Mouse (Mus musculus): ENCODE measurements around the gene Cdhr2. TPM values are rescaled to one million over a fixed set of nuclear protein-coding genes. Genes with fewer than 3 reads are reported as not detected.

Gene Cdhr2
- polyA plus RNA-seq, 1 experiment = 0.01 TPM

DNA sequence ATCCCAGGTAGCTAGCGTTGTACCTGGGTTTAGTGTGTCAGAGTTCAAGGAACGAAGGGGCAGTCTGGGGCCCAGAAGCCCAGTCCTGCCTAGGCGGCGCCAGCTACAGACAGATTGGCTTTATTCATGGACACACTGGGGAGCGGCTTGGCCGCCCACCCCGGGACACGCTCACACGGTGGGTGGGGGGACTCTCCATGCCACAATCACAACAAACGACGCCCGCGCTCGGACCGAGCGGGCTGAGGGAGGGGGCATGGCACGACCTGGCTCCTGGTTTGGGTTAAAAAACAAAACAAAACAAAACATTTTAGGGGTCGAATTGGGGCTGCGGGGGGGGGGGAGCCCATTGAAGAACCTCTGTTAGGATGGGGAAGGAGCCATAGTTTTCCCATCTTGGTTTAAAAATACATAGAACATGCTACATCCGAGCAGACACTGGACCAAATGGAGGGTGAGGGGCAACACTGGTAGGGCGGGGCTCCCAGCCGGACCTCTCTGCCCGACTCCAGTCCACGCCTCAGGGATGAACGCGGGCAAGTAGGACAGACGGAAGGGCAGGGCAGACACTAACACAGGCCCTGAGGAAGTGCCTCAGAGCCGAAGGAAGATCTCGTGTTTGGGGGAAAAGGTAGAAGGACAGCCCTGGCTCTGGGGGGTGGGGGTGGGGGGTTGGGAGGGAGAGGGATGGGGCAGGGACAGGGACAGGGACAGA, 57.7 kb downstream of the Cdhr2 start:
- H3K27me3 ChIP-seq (ENCODE audit: control insufficient read depth, insufficient read depth, insufficient read length) = peaks cover 48% of the 10 kb centered on the region
- no peak overlapping the region for H3K4me3 ChIP-seq (ENCODE audit: insufficient read depth, poor library complexity, severe bottlenecking)
- no peak overlapping the region for H3ac ChIP-seq (ENCODE audit: control insufficient read depth, insufficient read length, low read depth)
- no peaks in the 10 kb centered on the region for H3K36me3 ChIP-seq (ENCODE audit: control insufficient read depth, insufficient read depth)
- no peak for TF ChIP-seq MYOD1 (IDR thresholded peaks at IDR 0.05; ENCODE audit: control insufficient read depth, insufficient read length, low read depth)
- TF ChIP-seq MAX (IDR thresholded peaks at IDR 0.05) = no peak
- TF ChIP-seq FOSL1 (IDR thresholded peaks at IDR 0.05; ENCODE audit: insufficient read depth, low read length, poor library complexity, severe bottlenecking) = no peak
- TF ChIP-seq CEBPB (IDR thresholded peaks at IDR 0.05; ENCODE audit: low read depth) = no peak
- TF ChIP-seq CTCF (IDR thresholded peaks at IDR 0.05; ENCODE audit: control insufficient read depth, insufficient read depth, insufficient read length) = no peak
- TF ChIP-seq MYOG (IDR thresholded peaks at IDR 0.05; ENCODE audit: control insufficient read depth, extremely low read depth, insufficient read length) = no peak
- TF ChIP-seq USF1 (IDR thresholded peaks at IDR 0.05; ENCODE audit: low read depth) = no peak
- no peaks in the 10 kb centered on the region for H3K79me2 ChIP-seq (ENCODE audit: control insufficient read depth, insufficient read depth)
- H3K79me3 ChIP-seq (ENCODE audit: low read depth) = no peaks in the 10 kb centered on the region

DNA sequence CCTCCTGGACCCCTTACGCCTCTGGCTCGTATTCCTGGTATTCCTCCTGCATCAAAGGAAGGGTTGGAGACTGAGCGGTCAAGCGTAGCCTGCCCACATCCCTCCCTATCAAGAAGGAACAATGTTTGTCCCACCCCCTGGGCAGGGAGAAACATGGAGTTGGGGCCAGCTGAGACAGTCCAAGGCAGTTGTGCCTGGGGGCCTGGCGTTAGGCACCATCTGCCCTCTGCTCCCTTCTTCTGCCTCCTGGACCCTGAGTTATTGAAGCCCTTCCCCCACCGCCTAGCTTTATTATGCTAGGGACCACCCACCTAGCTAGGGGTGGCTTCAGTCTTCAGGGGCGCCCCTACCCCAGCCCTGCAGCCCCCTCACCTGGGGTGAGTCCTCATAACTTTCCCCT, 58.2 kb downstream of the Cdhr2 start:
- Histone ChIP-seq H3K4me3 (ENCODE audit: insufficient read depth, poor library complexity, severe bottlenecking) (no peak overlapping the region), H3K79me3 (ENCODE audit: low read depth) (no peaks in the 10 kb centered on the region), H3ac (ENCODE audit: control insufficient read depth, insufficient read length, low read depth) (no peak overlapping the region), H3K27me3 (ENCODE audit: control insufficient read depth, insufficient read depth, insufficient read length) (peaks cover 53% of the 10 kb centered on the region), H3K36me3 (ENCODE audit: control insufficient read depth, insufficient read depth) (no peaks in the 10 kb centered on the region), H3K79me2 (ENCODE audit: control insufficient read depth, insufficient read depth) (no peaks in the 10 kb centered on the region)
- TF ChIP-seq CEBPB (IDR thresholded peaks at IDR 0.05; ENCODE audit: low read depth) (no peak), FOSL1 (IDR thresholded peaks at IDR 0.05; ENCODE audit: insufficient read depth, low read length, poor library complexity, severe bottlenecking) (no peak), USF1 (IDR thresholded peaks at IDR 0.05; ENCODE audit: low read depth) (no peak), MYOD1 (IDR thresholded peaks at IDR 0.05; ENCODE audit: control insufficient read depth, insufficient read length, low read depth) (no peak), MAX (IDR thresholded peaks at IDR 0.05) (no peak)

DNA sequence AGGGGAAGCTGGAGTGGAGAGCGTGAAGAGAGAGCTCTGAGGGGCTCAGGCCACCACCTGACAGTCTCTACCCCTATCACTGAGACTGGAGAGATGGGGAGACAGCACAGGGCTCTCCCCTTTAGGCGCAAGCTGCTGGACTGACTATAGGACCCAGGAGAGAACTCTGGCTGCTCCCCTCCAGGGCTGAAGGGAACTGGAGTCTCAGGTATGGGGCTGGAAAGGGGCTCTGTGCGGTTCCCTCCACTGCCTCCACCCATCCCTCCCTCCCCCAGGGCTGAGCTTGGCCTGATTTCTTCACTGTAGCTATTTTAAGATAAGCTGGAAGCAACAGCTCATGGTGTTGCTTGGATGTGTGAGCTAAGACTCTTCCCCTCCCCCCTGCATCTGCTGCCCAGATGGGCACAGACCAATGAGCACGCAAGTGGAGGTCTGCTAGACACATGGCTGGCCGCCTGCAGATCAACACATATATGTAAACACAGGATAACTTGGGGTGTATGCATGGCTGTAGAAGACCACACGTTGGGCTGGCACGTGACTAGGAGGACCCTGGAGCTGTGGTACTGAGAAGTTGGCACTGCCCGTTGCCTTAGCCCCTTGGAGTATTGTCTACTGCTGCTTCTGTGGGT, 59.0 kb downstream of the Cdhr2 start:
- no peaks in the 10 kb centered on the region for H3K36me3 ChIP-seq (ENCODE audit: control insufficient read depth, insufficient read depth)
- TF ChIP-seq CTCF (IDR thresholded peaks at IDR 0.05; ENCODE audit: control insufficient read depth, insufficient read depth, insufficient read length) (no peak), CEBPB (IDR thresholded peaks at IDR 0.05; ENCODE audit: low read depth) (no peak), USF1 (IDR thresholded peaks at IDR 0.05; ENCODE audit: low read depth) (no peak), MYOD1 (IDR thresholded peaks at IDR 0.05; ENCODE audit: control insufficient read depth, insufficient read length, low read depth) (no peak), FOSL1 (IDR thresholded peaks at IDR 0.05; ENCODE audit: insufficient read depth, low read length, poor library complexity, severe bottlenecking) (no peak), MAX (IDR thresholded peaks at IDR 0.05) (no peak), MYOG (IDR thresholded peaks at IDR 0.05; ENCODE audit: control insufficient read depth, extremely low read depth, insufficient read length) (no peak)
- no peak overlapping the region for H3ac ChIP-seq (ENCODE audit: control insufficient read depth, insufficient read length, low read depth)
- H3K79me3 ChIP-seq (ENCODE audit: low read depth) = no peaks in the 10 kb centered on the region
- no peak overlapping the region for H3K4me3 ChIP-seq (ENCODE audit: insufficient read depth, poor library complexity, severe bottlenecking)
- no peaks in the 10 kb centered on the region for H3K79me2 ChIP-seq (ENCODE audit: control insufficient read depth, insufficient read depth)
- peaks cover 60% of the 10 kb centered on the region for H3K27me3 ChIP-seq (ENCODE audit: control insufficient read depth, insufficient read depth, insufficient read length)

DNA sequence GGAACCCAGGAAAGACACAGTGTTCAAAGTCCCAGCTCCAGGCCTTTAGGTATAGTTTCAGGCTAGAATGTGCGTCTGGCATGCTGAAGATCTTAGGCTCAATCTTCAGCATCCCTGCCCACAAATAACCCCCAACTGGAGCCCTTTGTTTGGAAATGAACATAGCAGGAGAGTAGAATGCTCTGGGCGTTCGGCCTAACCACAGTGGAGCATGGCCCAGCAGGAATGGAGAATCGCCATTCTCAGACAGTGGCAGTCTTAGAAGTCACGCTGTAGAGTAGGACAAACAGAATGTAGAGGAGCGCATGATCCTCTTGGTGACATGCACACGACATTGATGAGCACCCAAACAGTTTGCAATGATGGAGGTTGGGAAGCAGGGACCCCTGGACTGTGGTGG, 59.6 kb downstream of the Cdhr2 start:
- no peak overlapping the region for H3K4me3 ChIP-seq (ENCODE audit: insufficient read depth, poor library complexity, severe bottlenecking)
- TF ChIP-seq CEBPB (IDR thresholded peaks at IDR 0.05; ENCODE audit: low read depth) = no peak
- TF ChIP-seq FOSL1 (IDR thresholded peaks at IDR 0.05; ENCODE audit: insufficient read depth, low read length, poor library complexity, severe bottlenecking) = no peak
- TF ChIP-seq USF1 (IDR thresholded peaks at IDR 0.05; ENCODE audit: low read depth) = no peak
- no peak for TF ChIP-seq MYOG (IDR thresholded peaks at IDR 0.05; ENCODE audit: control insufficient read depth, extremely low read depth, insufficient read length)
- TF ChIP-seq CTCF (IDR thresholded peaks at IDR 0.05; ENCODE audit: control insufficient read depth, insufficient read depth, insufficient read length) = no peak
- TF ChIP-seq MAX (IDR thresholded peaks at IDR 0.05) = no peak
- no peak for TF ChIP-seq MYOD1 (IDR thresholded peaks at IDR 0.05; ENCODE audit: control insufficient read depth, insufficient read length, low read depth)
- H3ac ChIP-seq (ENCODE audit: control insufficient read depth, insufficient read length, low read depth) = no peak overlapping the region
- peaks cover 66% of the 10 kb centered on the region for H3K27me3 ChIP-seq (ENCODE audit: control insufficient read depth, insufficient read depth, insufficient read length)
- H3K79me2 ChIP-seq (ENCODE audit: control insufficient read depth, insufficient read depth) = no peaks in the 10 kb centered on the region
- no peaks in the 10 kb centered on the region for H3K36me3 ChIP-seq (ENCODE audit: control insufficient read depth, insufficient read depth)
- H3K79me3 ChIP-seq (ENCODE audit: low read depth) = no peaks in the 10 kb centered on the region

DNA sequence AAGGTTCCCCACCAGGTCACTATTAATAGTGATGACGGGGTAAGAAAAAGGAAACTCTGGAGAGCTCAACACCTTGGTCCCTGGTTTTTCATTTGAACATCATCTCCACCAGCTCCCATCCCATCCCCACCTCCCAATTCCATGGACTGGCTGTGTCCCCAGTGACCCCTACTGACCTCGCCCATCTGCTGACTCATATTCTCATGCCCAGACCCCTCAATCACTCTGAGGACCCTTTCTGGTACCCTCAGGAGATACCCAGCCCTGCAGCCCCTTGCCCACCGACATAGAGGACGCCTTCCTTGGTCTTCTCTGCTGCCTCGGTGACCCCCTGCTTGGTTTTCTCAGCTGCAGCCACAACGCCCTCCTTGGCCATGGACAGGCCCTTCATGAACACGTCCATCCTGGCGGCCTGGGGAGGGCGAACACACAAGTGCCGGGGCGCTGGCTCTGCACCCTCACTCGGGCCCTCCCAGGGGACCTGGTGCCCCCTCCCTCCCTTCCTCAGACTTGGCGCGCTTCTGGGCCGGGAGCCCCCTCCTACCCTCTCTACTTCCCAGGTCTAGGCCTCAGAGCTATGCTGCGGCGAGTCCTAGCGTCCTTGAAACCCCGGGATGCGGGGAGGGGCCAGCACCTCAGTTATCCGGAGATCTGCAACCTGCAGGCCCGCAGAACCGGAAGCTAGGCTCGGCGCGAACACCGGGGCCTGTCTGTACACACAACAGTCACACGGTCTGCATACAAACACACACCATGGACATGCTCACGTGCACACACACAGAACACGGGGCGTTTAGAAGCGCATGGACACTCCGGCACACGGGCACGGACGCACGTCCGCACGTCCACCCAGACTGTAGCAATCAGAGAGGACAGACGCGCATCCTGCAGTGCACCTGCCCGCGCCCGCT, 64.3 kb downstream of the Cdhr2 start:
- Histone ChIP-seq H3K79me2 (ENCODE audit: control insufficient read depth, insufficient read depth) (no peaks in the 10 kb centered on the region), H3K4me3 (ENCODE audit: insufficient read depth, poor library complexity, severe bottlenecking) (no peak overlapping the region), H3K79me3 (ENCODE audit: low read depth) (no peaks in the 10 kb centered on the region), H3ac (ENCODE audit: control insufficient read depth, insufficient read length, low read depth) (no peak overlapping the region), H3K36me3 (ENCODE audit: control insufficient read depth, insufficient read depth) (no peaks in the 10 kb centered on the region), H3K27me3 (ENCODE audit: control insufficient read depth, insufficient read depth, insufficient read length) (peaks cover 72% of the 10 kb centered on the region)
- TF ChIP-seq CTCF (IDR thresholded peaks at IDR 0.05; ENCODE audit: control insufficient read depth, insufficient read depth, insufficient read length) = no peak
